Mouse (Mus musculus): ENCODE measurements around the gene Polr3a. TPM values are rescaled to one million over a fixed set of nuclear protein-coding genes. Genes with fewer than 3 reads are reported as not detected.

Gene Polr3a
- polyA plus RNA-seq, 1 experiment from 2014 or later, result 5.2 TPM

DNA sequence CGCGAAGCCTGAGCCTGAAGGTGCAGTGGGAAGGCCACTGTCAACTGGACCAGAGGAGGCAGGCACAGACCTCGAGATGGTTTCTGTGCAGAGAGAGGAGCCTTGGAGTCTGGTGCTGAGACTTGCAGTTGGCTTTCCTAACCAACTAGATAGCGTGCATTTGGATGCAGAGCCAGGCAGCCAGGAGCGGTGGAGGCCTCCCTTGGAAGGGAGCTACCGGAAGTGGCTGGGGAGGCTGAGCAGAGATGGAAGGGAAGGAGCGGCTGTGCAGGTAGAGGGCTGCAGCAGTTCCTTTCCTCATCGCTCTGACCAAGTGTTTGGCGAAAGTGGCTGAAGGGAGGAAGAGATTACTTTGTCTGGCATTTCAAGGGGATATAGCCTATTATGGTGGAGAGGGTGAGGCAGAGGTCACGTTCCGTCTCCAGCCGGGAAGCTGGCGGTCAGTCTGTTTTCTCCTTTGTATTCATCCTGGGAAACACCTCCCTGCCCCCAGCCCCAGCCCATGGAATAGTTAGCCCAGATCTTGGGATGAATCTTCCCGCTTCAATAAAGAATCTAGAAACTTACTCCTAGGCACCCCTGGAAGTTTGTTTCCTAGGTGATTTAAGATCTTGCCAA lies 20.7 kb upstream of the Polr3a start:
- H3K4me2 ChIP-seq (ENCODE audit: low read depth, low read length), result no peak overlapping the region
- DNase-seq (no peak), ATAC-seq (no peak)
- H3K9me3 ChIP-seq (ENCODE audit: low read length), result peaks cover 3% of the 10 kb centered on the region; the same call in 1 of the 2 replicates
- H3K36me3 ChIP-seq (replicated peaks; ENCODE audit: insufficient read depth, low read length), result no peaks in the 10 kb centered on the region
- H3K27me3 ChIP-seq (ENCODE audit: insufficient read depth, low read length), result 0 out of 2 replicates have a peak, but pooled peaks cover 3% of the 10 kb centered on the region
- H3K4me3 ChIP-seq (ENCODE audit: low read depth, low read length), result no peak overlapping the region
- H3K4me1 ChIP-seq (ENCODE audit: insufficient read depth), result no peaks in the 10 kb centered on the region
- no peak overlapping the region for H3K9ac ChIP-seq (replicated peaks)
- TF ChIP-seq CTCF (IDR thresholded peaks at IDR 0.05; ENCODE audit: low read depth), result no peak
- TF ChIP-seq EP300 (IDR thresholded peaks at IDR 0.05; ENCODE audit: low read depth), result no peak
- no peak overlapping the region for H3K27ac ChIP-seq (ENCODE audit: low read depth)
- 34% methylated on average over 14 of the region's 14 CpGs for WGBS (ENCODE audit: insufficient replicate concordance)

DNA sequence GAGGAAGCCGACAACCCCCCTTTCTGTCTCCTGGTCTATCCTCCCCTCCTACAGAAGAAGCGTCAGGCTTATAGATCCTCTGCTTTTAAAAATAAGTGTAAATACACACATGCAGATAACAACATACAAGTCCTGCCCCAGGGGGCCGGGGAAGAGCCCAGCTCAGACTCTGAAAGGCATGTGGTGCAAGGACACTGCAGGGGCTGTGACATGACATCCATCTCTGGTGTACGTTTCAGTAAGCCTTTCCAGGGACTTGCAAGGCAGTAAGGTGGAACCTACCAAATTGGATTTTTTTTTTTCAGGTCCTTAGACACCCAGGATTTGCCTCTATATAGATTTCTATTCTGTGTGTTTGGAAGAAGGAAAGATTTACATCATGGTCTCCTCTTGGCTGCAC lies 14.4 kb upstream of the Polr3a start:
- H3K9ac ChIP-seq (replicated peaks), result no peak overlapping the region

DNA sequence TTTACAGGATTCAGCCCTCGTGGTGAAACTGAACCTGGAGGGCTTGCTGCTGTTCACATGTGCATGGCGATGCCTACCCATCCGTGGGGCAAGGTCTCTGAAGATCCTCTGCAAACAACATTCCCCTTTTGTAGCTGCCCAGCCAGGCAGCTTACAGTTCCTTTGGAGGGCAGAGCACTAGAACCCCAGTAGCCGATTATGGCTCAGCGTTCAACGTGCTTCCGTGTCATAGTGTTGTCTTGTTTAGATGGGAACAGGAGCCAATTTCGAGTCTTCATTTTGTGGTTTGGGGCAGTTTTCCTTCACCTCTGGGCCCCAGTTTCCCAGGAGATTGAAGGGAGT lies 14.0 kb upstream of the Polr3a start:
- Histone ChIP-seq H3K36me3 (replicated peaks; ENCODE audit: insufficient read depth, low read length) (peaks cover 33% of the 10 kb centered on the region), H3K4me2 (ENCODE audit: low read depth, low read length) (peak overlapping the region; percentile 26; the same call in 1 of the 2 replicates), H3K27me3 (ENCODE audit: insufficient read depth, low read length) (no peaks in the 10 kb centered on the region), H3K27ac (ENCODE audit: low read depth) (no peak overlapping the region), H3K9me3 (ENCODE audit: low read length) (no peaks in the 10 kb centered on the region), H3K4me3 (ENCODE audit: low read depth, low read length) (no peak overlapping the region), H3K4me1 (ENCODE audit: insufficient read depth) (no peaks in the 10 kb centered on the region), H3K9ac (replicated peaks) (no peak overlapping the region)
- TF ChIP-seq EP300 (IDR thresholded peaks at IDR 0.05; ENCODE audit: low read depth), result no peak
- WGBS (ENCODE audit: insufficient replicate concordance), result 51% methylated on average over 8 of the region's 8 CpGs
- DNase-seq (no peak), ATAC-seq (0 out of 2 replicates have a peak, but pooled peaks have one; percentile 11)

More for the DNA sequence above, 14.4 kb upstream of the Polr3a start:
- Histone ChIP-seq H3K27me3 (ENCODE audit: insufficient read depth, low read length) (no peaks in the 10 kb centered on the region), H3K4me2 (ENCODE audit: low read depth, low read length) (no peak overlapping the region), H3K27ac (ENCODE audit: low read depth) (no peak overlapping the region), H3K4me1 (ENCODE audit: insufficient read depth) (no peaks in the 10 kb centered on the region), H3K4me3 (ENCODE audit: low read depth, low read length) (no peak overlapping the region), H3K36me3 (replicated peaks; ENCODE audit: insufficient read depth, low read length) (peaks cover 28% of the 10 kb centered on the region), H3K9me3 (ENCODE audit: low read length) (no peaks in the 10 kb centered on the region)
- 56% methylated on average over 4 of the region's 4 CpGs for WGBS (ENCODE audit: insufficient replicate concordance)
- ATAC-seq (no peak), DNase-seq (no peak)
- TF ChIP-seq EP300 (IDR thresholded peaks at IDR 0.05; ENCODE audit: low read depth) (no peak), CTCF (IDR thresholded peaks at IDR 0.05; ENCODE audit: low read depth) (no peak)

DNA sequence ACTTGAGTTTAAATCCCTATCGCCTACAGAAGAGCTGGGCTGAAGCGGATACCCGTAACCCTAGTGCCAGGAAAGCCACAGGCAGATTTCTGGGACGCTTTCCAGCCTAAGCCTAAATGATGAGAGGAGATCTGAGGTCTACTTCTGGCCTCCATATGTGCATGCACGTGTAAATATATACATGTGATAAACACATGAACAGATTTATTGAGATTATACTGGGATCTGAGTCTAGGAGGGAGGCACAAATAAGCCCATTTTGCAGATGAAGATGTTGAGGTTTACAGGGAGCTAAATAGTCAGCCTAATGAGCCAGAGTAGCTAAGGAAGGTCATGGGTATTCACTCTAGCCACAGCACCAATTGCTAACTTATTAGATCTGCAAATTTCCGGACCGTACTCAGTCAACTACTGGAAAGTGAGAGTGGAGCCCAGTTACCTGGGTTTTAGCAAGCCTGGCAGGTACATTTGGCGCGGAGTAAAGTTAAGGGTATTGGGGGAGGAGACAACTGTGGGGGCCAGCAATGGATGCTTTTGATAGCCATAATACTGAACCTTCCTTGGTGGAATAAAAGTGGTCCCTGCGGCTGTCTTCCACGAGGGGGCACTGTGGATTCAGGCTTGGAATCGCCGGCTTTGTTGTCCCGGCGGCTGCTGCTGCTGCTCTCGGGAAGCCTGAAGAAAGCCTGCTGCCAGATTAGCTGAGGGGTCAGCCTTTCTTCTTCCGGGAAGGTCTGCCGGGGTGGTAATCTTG lies 13.4 kb upstream of the Polr3a start:
- H3K4me2 ChIP-seq (ENCODE audit: low read depth, low read length), result peak overlapping the region; percentile 26; the same call in 1 of the 2 replicates
- DNase-seq (peak; percentile 81), ATAC-seq (peak; percentile 43; the same call in 1 of the 2 replicates)
- TF ChIP-seq EP300 (IDR thresholded peaks at IDR 0.05; ENCODE audit: low read depth) (no peak), CTCF (IDR thresholded peaks at IDR 0.05; ENCODE audit: low read depth) (peak; percentile 87)
- H3K27ac ChIP-seq (ENCODE audit: low read depth), result no peak overlapping the region
- WGBS (ENCODE audit: insufficient replicate concordance), result 25% methylated on average over 18 of the region's 18 CpGs
- H3K4me3 ChIP-seq (ENCODE audit: low read depth, low read length), result no peak overlapping the region
- H3K27me3 ChIP-seq (ENCODE audit: insufficient read depth, low read length), result no peaks in the 10 kb centered on the region
- H3K9ac ChIP-seq (replicated peaks), result no peak overlapping the region
- peaks cover 38% of the 10 kb centered on the region for H3K36me3 ChIP-seq (replicated peaks; ENCODE audit: insufficient read depth, low read length)
- H3K4me1 ChIP-seq (ENCODE audit: insufficient read depth), result no peaks in the 10 kb centered on the region
- no peaks in the 10 kb centered on the region for H3K9me3 ChIP-seq (ENCODE audit: low read length)

DNA sequence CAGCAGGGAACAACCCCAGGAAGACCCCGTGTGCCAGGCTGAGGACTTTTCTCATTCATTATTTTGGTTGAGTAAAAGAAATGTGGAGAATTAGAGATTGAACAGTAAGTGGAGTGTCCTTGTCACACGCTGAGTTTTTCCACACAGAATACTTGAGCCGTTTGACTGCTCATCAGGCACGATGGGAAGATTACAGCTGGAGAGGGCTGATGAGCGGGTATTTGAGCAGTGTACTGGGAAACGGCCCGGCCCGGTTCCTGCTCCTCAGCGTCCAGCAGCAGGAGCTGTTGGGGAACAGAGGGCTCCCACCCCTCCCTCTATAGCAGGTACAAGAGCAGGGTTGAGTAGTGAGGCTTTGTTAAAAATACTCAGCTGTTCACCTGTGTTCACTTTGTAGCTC lies 12.6 kb upstream of the Polr3a start:
- no peaks in the 10 kb centered on the region for H3K27me3 ChIP-seq (ENCODE audit: insufficient read depth, low read length)
- no peak for ATAC-seq
- no peak overlapping the region for H3K27ac ChIP-seq (ENCODE audit: low read depth)
- peaks cover 45% of the 10 kb centered on the region for H3K36me3 ChIP-seq (replicated peaks; ENCODE audit: insufficient read depth, low read length)
- WGBS (ENCODE audit: insufficient replicate concordance), result 53% methylated on average over 9 of the region's 9 CpGs
- H3K4me2 ChIP-seq (ENCODE audit: low read depth, low read length), result no peak overlapping the region
- TF ChIP-seq EP300 (IDR thresholded peaks at IDR 0.05; ENCODE audit: low read depth) (no peak), CTCF (IDR thresholded peaks at IDR 0.05; ENCODE audit: low read depth) (no peak)
- no peak overlapping the region for H3K9ac ChIP-seq (replicated peaks)
- no peaks in the 10 kb centered on the region for H3K9me3 ChIP-seq (ENCODE audit: low read length)
- H3K4me3 ChIP-seq (ENCODE audit: low read depth, low read length), result no peak overlapping the region
- DNase-seq, result no peak
- H3K4me1 ChIP-seq (ENCODE audit: insufficient read depth), result peaks cover 2% of the 10 kb centered on the region; the same call in 1 of the 2 replicates

DNA sequence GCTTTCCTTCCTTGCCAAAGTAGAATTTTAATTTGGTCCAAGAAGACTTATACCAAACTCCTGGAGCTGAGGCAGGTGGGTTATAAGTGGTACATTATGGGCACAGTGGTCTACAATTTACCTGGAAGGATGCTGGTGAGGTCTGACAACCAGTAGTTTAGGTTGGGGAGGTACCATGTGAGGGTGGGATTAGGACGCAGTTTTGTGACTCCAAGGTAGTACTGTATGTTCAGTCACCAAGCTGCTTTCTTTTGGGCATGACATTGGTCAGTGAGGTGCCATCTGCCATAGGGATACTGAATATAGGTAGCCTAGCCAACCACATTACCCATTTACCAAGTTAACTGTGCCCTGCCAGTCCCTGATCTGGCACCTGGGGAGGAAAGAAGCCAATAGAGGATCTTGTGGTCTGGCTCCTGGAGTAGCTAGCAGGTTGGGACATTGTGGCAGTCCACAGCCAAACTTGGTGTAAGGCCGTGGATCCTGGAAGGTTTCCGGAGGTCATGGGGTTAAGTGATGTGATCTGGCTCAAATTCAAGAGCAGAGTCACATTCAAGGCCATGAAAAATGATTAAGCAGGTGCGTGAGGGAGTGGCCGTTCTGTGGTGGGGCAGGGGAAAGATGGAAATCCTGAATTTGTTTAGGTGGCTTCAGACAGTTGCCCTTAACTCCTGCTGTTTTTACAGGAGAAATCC lies 11.8 kb upstream of the Polr3a start:
- TF ChIP-seq CTCF (IDR thresholded peaks at IDR 0.05; ENCODE audit: low read depth) (no peak), EP300 (IDR thresholded peaks at IDR 0.05; ENCODE audit: low read depth) (no peak)
- H3K9me3 ChIP-seq (ENCODE audit: low read length), result no peaks in the 10 kb centered on the region
- DNase-seq (no peak), ATAC-seq (no peak)
- H3K4me1 ChIP-seq (ENCODE audit: insufficient read depth), result peaks cover 10% of the 10 kb centered on the region; the same call in 1 of the 2 replicates
- H3K36me3 ChIP-seq (replicated peaks; ENCODE audit: insufficient read depth, low read length), result peaks cover 53% of the 10 kb centered on the region
- H3K4me2 ChIP-seq (ENCODE audit: low read depth, low read length), result no peak overlapping the region
- H3K9ac ChIP-seq (replicated peaks), result no peak overlapping the region
- no peak overlapping the region for H3K27ac ChIP-seq (ENCODE audit: low read depth)
- H3K27me3 ChIP-seq (ENCODE audit: insufficient read depth, low read length), result no peaks in the 10 kb centered on the region
- H3K4me3 ChIP-seq (ENCODE audit: low read depth, low read length), result no peak overlapping the region
- WGBS (ENCODE audit: insufficient replicate concordance), result 67% methylated on average over 5 of the region's 5 CpGs
